Mouse (Mus musculus) midbrain, postnatal 0 days (tissue): ENCODE measurements at regions not wholly inside any gene's neighbourhood (a gene's known extent, or its start where the extent isn't known, plus 50 kb on each side); places are given as distances from the start of the nearest gene placed in this dataset.

Experiments
- ATAC-seq: fragments of 200-750 bp; cut with Nextera tagmentation; 2 replicates; pipeline ENCODE4 v1.8.0; 2017; ENCODE audit warnings: moderate number of reproducible peaks, mild to moderate bottlenecking, moderate TSS enrichment, moderate library complexity; ENCODE audit not compliant: low FRiP score
- DNase-seq: peaks from one replicate; pipeline ENCODE4 v3.0.0-alpha.2; 2015; ENCODE audit warnings: low spot score
- H3K27ac ChIP-seq: fragments of 300-500 bp; sonication (generic); 2 replicates; pipeline ENCODE4 v1.5.1; 2014; ENCODE audit warnings: low read depth, mild to moderate bottlenecking, low read length, mixed read lengths
- H3K27me3 ChIP-seq: fragments of 300-500 bp; sonication (generic); 2 replicates; pipeline ENCODE4 v1.6.1; 2014; ENCODE audit warnings: low read length, control low read depth, mixed read lengths; ENCODE audit not compliant: insufficient read depth
- H3K36me3 ChIP-seq: fragments of 300-500 bp; sonication (generic); 2 replicates; pipeline ENCODE4 v1.6.1; 2014; ENCODE audit warnings: low read length, control low read depth, mixed read lengths; ENCODE audit not compliant: insufficient read depth
- H3K4me1 ChIP-seq: fragments of 300-500 bp; sonication (generic); 2 replicates; pipeline ENCODE4 v1.6.1; 2014; ENCODE audit warnings: mild to moderate bottlenecking, control low read depth, antibody characterized with exemption, low read length, mixed read lengths; ENCODE audit not compliant: insufficient read depth
- H3K4me2 ChIP-seq: fragments of 300-500 bp; sonication (generic); 2 replicates; pipeline ENCODE4 v1.6.1; 2014; ENCODE audit warnings: low read depth, mild to moderate bottlenecking, low read length, mixed read lengths; ENCODE audit not compliant: poor library complexity, severe bottlenecking
- H3K4me3 ChIP-seq: fragments of 300-500 bp; sonication (generic); 2 replicates; pipeline ENCODE4 v1.5.1; 2014; ENCODE audit warnings: low read depth, mild to moderate bottlenecking, low read length, moderate library complexity
- H3K9ac ChIP-seq: fragments of 300-500 bp; sonication (generic); replicated peaks from 2 replicates; pipeline ENCODE4 v1.6.1; 2014; ENCODE audit warnings: mild to moderate bottlenecking, low read length, moderate library complexity, mixed read lengths; ENCODE audit not compliant: poor library complexity, severe bottlenecking
- H3K9me3 ChIP-seq: fragments of 300-500 bp; sonication (generic); 2 replicates; pipeline ENCODE4 v1.6.1; 2016; ENCODE audit warnings: low read length, control low read depth
- CTCF ChIP-seq: IDR thresholded peaks from 2 replicates; pipeline ENCODE4 v1.5.1; 2016; ENCODE audit warnings: antibody characterized with exemption, mild to moderate bottlenecking
- WGBS: fragments of 180-500 bp; shearing (Covaris S2); extraction: QIAGEN DNeasy Blood & Tissue Kit; methylation state at CpG from one replicate; pipeline ENCODE4 v1.1.7; 2014; 5-methylcytosine and 5-hydroxymethylcytosine counted together

DNA sequence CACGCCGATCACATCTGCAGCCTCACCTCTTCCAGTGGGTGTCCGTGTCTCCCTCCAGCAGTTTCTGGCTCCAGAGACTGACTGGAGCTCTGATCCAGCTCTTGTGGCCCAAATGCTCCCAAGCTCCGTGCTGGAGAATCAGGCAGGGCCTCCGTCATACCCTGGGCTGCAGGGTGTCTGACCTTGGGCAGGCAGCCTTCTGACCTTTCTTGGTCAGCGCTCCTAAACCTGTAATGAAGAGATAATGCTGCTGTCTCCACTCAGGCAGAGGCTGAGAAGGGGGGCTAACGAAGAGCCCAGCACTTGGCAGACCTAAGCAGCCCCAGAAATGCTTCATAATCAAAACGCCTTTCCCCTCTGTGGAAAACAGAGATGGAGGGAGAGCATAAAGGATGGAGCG, 89.9 kb upstream of the Mef2a start:
- Histone ChIP-seq H3K4me2 (no peak overlapping the region), H3K9me3 (no peaks in the 10 kb centered on the region), H3K9ac (no peak overlapping the region), H3K36me3 (no peaks in the 10 kb centered on the region), H3K4me3 (no peak overlapping the region), H3K27ac (no peak overlapping the region), H3K27me3 (no peaks in the 10 kb centered on the region), H3K4me1 (no peaks in the 10 kb centered on the region)
- WGBS: 38% methylated on average over 9 of the region's 9 CpGs
- ATAC-seq: 0 out of 2 replicates have a peak, but pooled peaks have one; percentile 6
- DNase-seq: no peak
- no peak for TF ChIP-seq CTCF

DNA sequence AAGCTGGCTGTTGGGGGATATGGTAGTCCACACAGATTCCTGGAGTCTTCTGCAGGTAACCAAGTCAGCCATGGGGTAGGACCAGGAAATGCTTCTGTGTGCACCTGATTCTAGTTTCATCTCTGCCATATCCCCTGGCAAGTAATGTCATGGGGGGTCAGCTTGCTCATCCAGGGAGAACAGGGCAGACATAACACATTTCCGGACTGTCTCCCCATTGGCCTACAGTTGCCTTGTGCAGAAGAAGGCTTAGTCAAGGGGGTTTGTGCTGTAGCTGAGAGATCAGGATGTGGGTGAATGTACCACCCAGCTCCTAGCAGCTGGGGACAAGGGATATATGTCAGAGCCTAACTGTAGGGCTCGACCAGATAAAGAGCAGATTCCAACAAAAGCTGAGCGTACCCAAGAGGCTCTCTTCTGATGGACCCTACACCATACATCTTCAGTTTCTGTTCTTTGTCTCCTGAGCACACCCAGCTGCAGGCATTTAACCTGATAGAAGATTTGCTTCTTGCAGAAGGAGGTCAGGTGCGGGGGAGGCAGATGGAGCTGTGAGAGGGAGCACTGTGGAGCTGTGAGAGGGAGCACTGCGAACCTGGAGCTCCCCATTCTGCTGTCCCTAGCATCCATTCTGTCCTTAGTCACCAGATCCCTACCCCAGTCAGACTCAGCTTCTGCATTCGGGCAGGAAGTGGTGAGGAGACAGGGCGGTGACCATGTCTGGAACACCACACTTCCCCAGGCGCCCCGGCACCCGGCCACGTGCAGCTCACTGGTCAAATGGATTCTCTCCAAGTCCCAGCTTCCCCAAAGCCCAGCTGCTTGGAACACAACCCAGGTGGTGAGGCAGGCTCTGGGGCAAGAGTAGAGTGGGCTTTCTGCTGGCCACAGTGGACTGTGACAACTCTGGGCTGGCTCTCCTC, 88.9 kb upstream of the Mef2a start:
- Histone ChIP-seq H3K9ac (no peak overlapping the region), H3K4me1 (no peaks in the 10 kb centered on the region), H3K27me3 (no peaks in the 10 kb centered on the region), H3K4me2 (no peak overlapping the region), H3K4me3 (no peak overlapping the region), H3K9me3 (no peaks in the 10 kb centered on the region), H3K27ac (no peak overlapping the region), H3K36me3 (no peaks in the 10 kb centered on the region)
- ATAC-seq (no peak), DNase-seq (peak; percentile 43)
- 84% methylated on average over 11 of the region's 11 CpGs for WGBS
- no peak for TF ChIP-seq CTCF

DNA sequence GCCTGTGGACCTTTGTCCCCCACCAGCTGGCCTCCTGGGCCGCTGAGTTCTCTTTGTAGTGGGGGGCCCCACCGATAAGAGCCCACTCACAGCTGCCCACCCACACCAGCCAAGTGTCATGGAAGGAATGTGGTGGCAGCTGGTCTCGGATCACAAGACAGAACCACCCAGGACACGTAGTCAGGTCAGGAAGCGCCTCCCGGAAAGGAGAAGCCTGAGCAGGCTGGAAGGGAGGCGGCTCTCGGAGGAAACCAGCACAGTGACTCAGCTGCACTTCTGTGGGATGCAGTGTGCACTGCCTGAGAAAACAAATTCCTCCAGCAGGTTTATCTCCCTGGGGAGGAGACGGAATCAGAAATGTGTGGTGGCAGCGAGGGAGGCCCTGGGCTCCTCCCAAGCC, 87.2 kb upstream of the Mef2a start:
- no peak for TF ChIP-seq CTCF
- Histone ChIP-seq H3K4me1 (no peaks in the 10 kb centered on the region), H3K36me3 (no peaks in the 10 kb centered on the region), H3K4me2 (no peak overlapping the region), H3K27ac (no peak overlapping the region), H3K4me3 (no peak overlapping the region), H3K9me3 (no peaks in the 10 kb centered on the region), H3K27me3 (no peaks in the 10 kb centered on the region), H3K9ac (no peak overlapping the region)
- 78% methylated on average over 10 of the region's 10 CpGs for whole genome bisulfite sequencing
- no peak for DNase-seq
- no peak for ATAC-seq

DNA sequence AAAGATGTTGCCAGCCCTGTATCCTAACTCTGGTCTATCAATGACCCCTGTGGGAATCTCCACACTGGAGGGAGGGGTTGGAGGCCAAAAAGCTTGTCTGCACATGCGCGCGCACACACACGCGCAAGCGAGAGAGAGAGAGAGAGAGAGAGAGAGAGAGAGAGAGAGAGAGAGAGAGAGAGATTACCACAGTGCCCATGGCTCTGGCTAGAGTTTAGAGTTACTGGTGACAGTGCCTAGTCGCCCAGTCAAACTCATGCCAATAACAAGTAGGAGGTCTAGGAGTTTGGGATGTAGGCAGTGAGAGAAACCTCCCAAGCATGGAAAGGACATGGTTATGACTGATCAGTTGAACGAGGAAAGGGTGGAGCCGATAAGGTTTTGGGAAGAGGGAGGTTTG, 86.6 kb upstream of the Mef2a start:
- no peak for ATAC-seq
- Histone ChIP-seq H3K4me1 (no peaks in the 10 kb centered on the region), H3K9me3 (no peaks in the 10 kb centered on the region), H3K9ac (no peak overlapping the region), H3K27ac (no peak overlapping the region), H3K4me2 (no peak overlapping the region), H3K4me3 (no peak overlapping the region), H3K27me3 (no peaks in the 10 kb centered on the region), H3K36me3 (no peaks in the 10 kb centered on the region)
- DNase-seq: no peak
- no peak for TF ChIP-seq CTCF
- 95% methylated on average over 9 of the region's 9 CpGs for WGBS

DNA sequence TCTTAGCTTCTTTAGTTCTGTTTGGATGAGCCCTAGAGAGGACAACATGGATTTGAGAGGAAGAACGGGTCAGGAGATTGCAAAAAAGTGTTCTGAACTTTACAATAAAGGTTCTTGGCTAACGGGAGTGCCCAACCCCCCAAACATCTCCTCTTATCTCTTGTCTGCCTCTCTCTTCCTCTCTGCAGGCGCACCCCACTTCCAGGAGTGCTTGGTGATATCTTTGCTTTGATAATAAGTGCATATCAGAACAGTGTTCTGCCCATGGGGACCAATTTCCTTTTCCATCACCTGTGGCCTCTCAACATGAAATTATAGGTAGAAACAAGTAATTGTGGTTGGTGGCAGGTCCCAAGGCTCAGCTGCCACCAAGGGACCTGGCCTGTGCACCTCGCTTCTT, 86.0 kb upstream of the Mef2a start:
- no peak for ATAC-seq

DNA sequence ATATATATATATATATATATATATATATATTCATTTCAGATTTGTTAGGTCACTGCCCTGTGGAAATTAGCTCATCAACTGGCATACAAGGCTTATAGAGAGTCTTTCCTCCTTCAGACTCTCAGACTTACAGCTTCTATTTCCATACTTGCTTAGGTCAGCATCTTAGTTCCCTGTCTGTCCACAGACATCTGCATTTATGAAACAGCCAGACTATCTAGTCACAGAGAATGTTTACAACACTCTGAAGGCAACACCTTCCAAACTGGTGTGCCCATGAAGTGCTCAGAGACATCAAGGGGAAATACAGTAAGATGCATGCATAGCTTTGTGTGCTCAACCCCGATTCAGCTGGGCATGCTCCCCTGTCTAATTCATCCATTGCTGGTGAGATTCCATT, 85.2 kb upstream of the Mef2a start:
- H3K4me1 ChIP-seq: no peaks in the 10 kb centered on the region
- no peaks in the 10 kb centered on the region for H3K27me3 ChIP-seq
- no peak overlapping the region for H3K27ac ChIP-seq
- no peaks in the 10 kb centered on the region for H3K36me3 ChIP-seq
- H3K9ac ChIP-seq: no peak overlapping the region
- no peak overlapping the region for H3K4me2 ChIP-seq
- H3K4me3 ChIP-seq: no peak overlapping the region
- no peak for TF ChIP-seq CTCF
- 88% methylated on average over 1 of the region's 1 CpGs for WGBS
- no peak for DNase-seq
- no peak for ATAC-seq
- H3K9me3 ChIP-seq: no peaks in the 10 kb centered on the region

More for the DNA sequence above, 86.0 kb upstream of the Mef2a start:
- H3K4me3 ChIP-seq: no peak overlapping the region
- H3K27ac ChIP-seq: no peak overlapping the region
- WGBS: 84% methylated on average over 4 of the region's 4 CpGs
- H3K4me1 ChIP-seq: no peaks in the 10 kb centered on the region
- no peaks in the 10 kb centered on the region for H3K27me3 ChIP-seq
- no peak overlapping the region for H3K4me2 ChIP-seq
- no peak for TF ChIP-seq CTCF
- DNase-seq: no peak
- no peaks in the 10 kb centered on the region for H3K36me3 ChIP-seq
- no peak overlapping the region for H3K9ac ChIP-seq
- H3K9me3 ChIP-seq: no peaks in the 10 kb centered on the region
